Mouse (Mus musculus) liver, postnatal 0 days (tissue): ENCODE data around the gene Slc22a5. TPM values are rescaled to one million over a fixed set of nuclear protein-coding genes. Genes with fewer than 3 reads are reported as not detected.

ENCODE experiments used
- ATAC-seq: fragments of 200-750 bp; cut with Nextera tagmentation; 2 replicates; pipeline ENCODE4 v1.8.0; 2017; ENCODE audit warnings: mild to moderate bottlenecking, moderate library complexity
- DNase-seq: peaks from one replicate; pipeline ENCODE4 v3.0.0-alpha.2; 2016
- H3K27ac ChIP-seq: fragments of 300-500 bp; sonication (generic); 2 replicates; pipeline ENCODE4 v1.5.1; 2014; ENCODE audit warnings: antibody characterized with exemption, moderate library complexity, mild to moderate bottlenecking, low read depth
- H3K27me3 ChIP-seq: fragments of 300-500 bp; sonication (generic); 2 replicates; pipeline ENCODE4 v1.6.1; 2014; ENCODE audit warnings: low read length, control low read depth, mixed read lengths; ENCODE audit not compliant: insufficient read depth
- H3K36me3 ChIP-seq: fragments of 300-500 bp; sonication (generic); replicated peaks from 2 replicates; pipeline ENCODE4 v1.6.1; 2014; ENCODE audit warnings: mild to moderate bottlenecking, control low read depth, low read length, moderate library complexity, mixed read lengths; ENCODE audit not compliant: insufficient read depth
- H3K4me1 ChIP-seq: fragments of 300-500 bp; sonication (generic); 2 replicates; pipeline ENCODE4 v1.6.1; 2014; ENCODE audit warnings: antibody characterized with exemption, mild to moderate bottlenecking, control low read depth; ENCODE audit not compliant: insufficient read depth
- H3K4me2 ChIP-seq: fragments of 300-500 bp; sonication (generic); 2 replicates; pipeline ENCODE4 v1.6.1; 2014; ENCODE audit warnings: low read depth, mild to moderate bottlenecking, low read length, moderate library complexity, mixed read lengths
- H3K4me3 ChIP-seq: fragments of 300-500 bp; sonication (generic); 2 replicates; pipeline ENCODE4 v1.5.1; 2014; ENCODE audit warnings: low read depth, low read length
- H3K9ac ChIP-seq: fragments of 300-500 bp; sonication (generic); replicated peaks from 2 replicates; pipeline ENCODE4 v1.6.1; 2014; ENCODE audit warnings: mild to moderate bottlenecking, moderate library complexity
- H3K9me3 ChIP-seq: fragments of 300-500 bp; sonication (generic); 2 replicates; pipeline ENCODE4 v1.6.1; 2016; ENCODE audit warnings: mild to moderate bottlenecking, control low read depth, low read length, mixed read lengths
- CTCF ChIP-seq: sonication (generic); IDR thresholded peaks from 2 replicates; pipeline ENCODE4 v1.5.1; 2016; ENCODE audit warnings: antibody characterized with exemption, low read depth
- EP300 ChIP-seq: IDR thresholded peaks from 2 replicates; pipeline ENCODE4 v1.6.1; 2016; ENCODE audit warnings: antibody characterized with exemption, low read depth, mild to moderate bottlenecking
- WGBS: fragments of 180-500 bp; shearing (Covaris S2); extraction: QIAGEN DNeasy Blood & Tissue Kit; methylation state at CpG from one replicate; pipeline ENCODE4 v1.1.7; 2014; ENCODE audit not compliant: insufficient replicate concordance; 5-methylcytosine and 5-hydroxymethylcytosine counted together
- polyA plus RNA-seq: library from polyadenylated mRNA; unstranded; fragments of >200 nt; fragmentation: Nextera tagmentation; extraction: Ambion mirVana; gene quantifications from 2 replicates; pipeline ENCODE4 v1.2.1, GENCODE M21; 2015

Gene Slc22a5
- polyA plus RNA-seq, 1 experiment from 2014 or later: 7.2 TPM

DNA sequence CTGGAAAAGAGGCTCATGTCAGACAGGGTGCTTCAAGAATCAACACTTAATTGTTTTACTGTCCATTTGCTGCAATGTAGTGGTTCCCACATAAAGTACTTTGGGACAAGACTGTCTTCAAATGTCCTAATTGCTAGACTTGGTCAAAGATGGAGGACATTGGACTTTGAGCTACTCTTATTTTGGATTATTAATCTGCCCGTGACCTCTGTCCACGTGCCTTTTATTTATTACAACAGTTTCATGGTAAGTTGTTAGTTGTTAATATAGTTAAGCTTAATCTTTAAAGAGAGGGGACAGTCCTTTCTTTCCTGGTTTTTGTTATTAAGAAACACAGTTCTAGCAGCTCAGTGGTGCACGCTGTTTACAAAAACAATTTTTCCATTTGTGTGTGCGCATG, 27.4 kb upstream of the Slc22a5 start:
- no peak overlapping the region for H3K4me3 ChIP-seq
- WGBS: 86% methylated on average over 4 of the region's 4 CpGs
- DNase-seq (no peak), ATAC-seq (no peak)
- no peak overlapping the region for H3K9ac ChIP-seq
- no peaks in the 10 kb centered on the region for H3K9me3 ChIP-seq
- no peaks in the 10 kb centered on the region for H3K4me1 ChIP-seq
- H3K27me3 ChIP-seq: no peaks in the 10 kb centered on the region
- H3K36me3 ChIP-seq: no peaks in the 10 kb centered on the region
- H3K27ac ChIP-seq: no peak overlapping the region
- TF ChIP-seq EP300: no peak
- no peak for TF ChIP-seq CTCF
- no peak overlapping the region for H3K4me2 ChIP-seq

- no peak overlapping the region for H3K9ac ChIP-seq
- no peak overlapping the region for H3K4me2 ChIP-seq
- no peaks in the 10 kb centered on the region for H3K9me3 ChIP-seq
- ATAC-seq (peak; percentile 87), DNase-seq (no peak)
- no peaks in the 10 kb centered on the region for H3K4me1 ChIP-seq
- H3K4me3 ChIP-seq: no peak overlapping the region
- H3K27me3 ChIP-seq: no peaks in the 10 kb centered on the region
- peak; percentile 66 for TF ChIP-seq EP300
- no peak for TF ChIP-seq CTCF
- 63% methylated on average over 4 of the region's 4 CpGs for WGBS
- no peak overlapping the region for H3K27ac ChIP-seq
- H3K36me3 ChIP-seq: no peaks in the 10 kb centered on the region
These were observed 19.6 kb upstream of the Slc22a5 start for GRCm38 (mm10) chr11:53911011-53911410.

- TF ChIP-seq CTCF (no peak), EP300 (no peak)
- no peak overlapping the region for H3K4me2 ChIP-seq
- H3K9ac ChIP-seq: no peak overlapping the region
- no peaks in the 10 kb centered on the region for H3K36me3 ChIP-seq
- DNase-seq: no peak
- H3K4me1 ChIP-seq: peaks cover 3% of the 10 kb centered on the region; the same call in 1 of the 2 replicates
- ATAC-seq: peak; percentile 34
- H3K9me3 ChIP-seq: no peaks in the 10 kb centered on the region
- no peaks in the 10 kb centered on the region for H3K27me3 ChIP-seq
- 67% methylated on average over 8 of the region's 8 CpGs for WGBS
- H3K4me3 ChIP-seq: no peak overlapping the region
- H3K27ac ChIP-seq: peak overlapping the region; percentile 36; the same call in 1 of the 2 replicates
These were observed 17.2 kb upstream of the Slc22a5 start for GRCm38 (mm10) chr11:53908686-53909085.

GRCm38 (mm10) chr11:53904534-53904925, 13.1 kb upstream of the Slc22a5 start:
- Histone ChIP-seq H3K36me3 (no peaks in the 10 kb centered on the region), H3K27me3 (no peaks in the 10 kb centered on the region), H3K9ac (no peak overlapping the region), H3K4me1 (peaks cover 9% of the 10 kb centered on the region; the same call in 1 of the 2 replicates), H3K4me2 (no peak overlapping the region), H3K4me3 (no peak overlapping the region), H3K9me3 (no peaks in the 10 kb centered on the region), H3K27ac (peak overlapping the region; percentile 52)
- no peak for DNase-seq
- TF ChIP-seq CTCF (no peak), EP300 (no peak)
- ATAC-seq: peak; percentile 25
- 60% methylated on average over 9 of the region's 9 CpGs for WGBS

DNA sequence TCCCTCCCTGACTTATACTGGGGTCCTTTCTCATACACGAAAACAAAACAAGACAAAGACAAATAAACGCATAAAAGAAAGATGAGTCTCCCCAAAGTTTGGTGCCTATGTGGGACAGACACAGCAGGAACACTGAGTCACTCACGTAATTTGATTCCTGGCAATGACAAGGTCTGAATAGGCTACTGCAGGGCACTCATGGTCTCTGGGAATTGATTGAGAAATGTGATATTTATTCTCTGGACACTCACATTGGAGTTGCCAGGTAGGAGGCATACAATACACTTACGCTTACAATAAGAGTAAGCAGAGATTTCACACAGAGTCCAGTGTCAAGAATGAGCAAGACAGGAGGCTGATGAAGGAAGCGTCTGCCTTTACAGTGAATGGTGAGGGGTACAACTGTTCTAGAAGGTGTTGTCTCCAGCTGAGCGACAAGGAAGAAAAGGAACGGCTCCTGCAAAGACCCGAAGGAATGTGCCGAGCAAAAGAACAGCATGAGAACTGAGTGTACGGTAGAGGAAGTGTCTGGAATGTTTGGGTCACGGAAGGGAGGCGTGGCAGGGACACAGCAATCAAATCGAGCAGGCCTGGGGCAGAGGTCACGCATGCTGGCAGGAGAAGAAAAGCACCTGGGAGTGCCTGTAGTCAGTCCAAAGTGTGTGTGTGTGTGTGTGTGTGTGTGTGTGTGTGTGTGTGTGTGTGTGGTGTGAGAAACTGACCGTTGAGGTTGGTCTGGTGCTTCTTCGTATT, 12.5 kb upstream of the Slc22a5 start:
- Histone ChIP-seq H3K27ac (peak overlapping the region; percentile 89), H3K27me3 (no peaks in the 10 kb centered on the region), H3K4me1 (peaks cover 9% of the 10 kb centered on the region; the same call in 1 of the 2 replicates), H3K4me3 (no peak overlapping the region), H3K9ac (no peak overlapping the region), H3K9me3 (no peaks in the 10 kb centered on the region), H3K4me2 (no peak overlapping the region), H3K36me3 (no peaks in the 10 kb centered on the region)
- peak; percentile 66 for TF ChIP-seq EP300
- TF ChIP-seq CTCF: no peak
- DNase-seq (peak; percentile 79), ATAC-seq (peak; percentile 95)
- 49% methylated on average over 16 of the region's 16 CpGs for WGBS

DNA sequence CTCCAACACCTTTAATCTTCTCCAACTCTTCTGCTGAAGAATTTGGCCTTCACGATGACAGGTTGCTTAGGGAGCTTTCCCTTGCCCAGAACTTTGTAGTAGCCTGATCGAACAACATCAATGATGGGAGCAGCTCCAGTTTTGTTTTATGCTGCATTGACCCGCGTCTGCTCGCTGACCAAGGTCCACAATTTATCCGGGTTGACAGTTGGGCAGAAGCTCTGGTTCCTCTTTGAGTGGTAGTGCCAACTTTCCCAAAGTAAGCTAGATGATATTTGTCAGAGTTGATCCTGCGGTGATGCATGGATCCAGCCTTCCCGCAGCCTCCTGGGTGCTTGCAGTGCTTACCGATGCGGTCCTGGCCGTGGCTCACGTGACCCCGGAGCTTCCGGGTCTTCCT, 11.3 kb upstream of the Slc22a5 start:
- 87% methylated on average over 14 of the region's 14 CpGs for WGBS
- Histone ChIP-seq H3K27me3 (no peaks in the 10 kb centered on the region), H3K4me3 (no peak overlapping the region), H3K9me3 (no peaks in the 10 kb centered on the region), H3K4me2 (no peak overlapping the region), H3K4me1 (peaks cover 9% of the 10 kb centered on the region; the same call in 1 of the 2 replicates), H3K36me3 (no peaks in the 10 kb centered on the region), H3K9ac (no peak overlapping the region), H3K27ac (0 out of 2 replicates have a peak overlapping the region, but pooled peaks have one; percentile 89)
- DNase-seq (no peak), ATAC-seq (no peak)
- TF ChIP-seq EP300 (no peak), CTCF (no peak)
